32 mouse cellular contexts compared by ENCODE assay signal in genomic region chr5:91484324-91484723, GRCm38 (mm10). TPM values are rescaled to one million over a fixed set of nuclear protein-coding genes. Genes with fewer than 3 reads are reported as not detected.
"Had no signal": no experiment of that assay in that cellular context is flagged by ENCODE, and none has a peak within 500 bp of the region (broad histone marks: within the 10 kb centered on the region; RNA-seq: fewer than 3 reads in every experiment).

No protein-coding gene starts in this region.

- H3K4me2 ChIP-seq: limb, embryonic 12.5 days; limb, embryonic 13.5 days; limb, embryonic 15.5 days; liver, embryonic 11.5 days; liver, embryonic 12.5 days; liver, embryonic 13.5 days; liver, embryonic 15.5 days; lung, embryonic 14.5 days; lung, embryonic 15.5 days; midbrain, embryonic 11.5 days; midbrain, embryonic 12.5 days; midbrain, embryonic 13.5 days; midbrain, embryonic 15.5 days; neural tube, embryonic 12.5 days had no signal

- H3K27ac ChIP-seq: left cerebral cortex, adult 2 months; limb, embryonic 10.5 days; limb, embryonic 12.5 days; limb, embryonic 13.5 days; limb, embryonic 15.5 days; liver, embryonic 12.5 days; liver, embryonic 13.5 days; liver, embryonic 14.5 days; liver, embryonic 15.5 days; lung, embryonic 15.5 days; macrophage; midbrain, embryonic 10.5 days; midbrain, embryonic 12.5 days; midbrain, embryonic 13.5 days; midbrain, embryonic 15.5 days; neural tube, embryonic 12.5 days had no signal

- H3K27me3 ChIP-seq: limb, embryonic 12.5 days; limb, embryonic 13.5 days; limb, embryonic 15.5 days; liver, embryonic 12.5 days; liver, embryonic 13.5 days; liver, embryonic 15.5 days; lung, embryonic 15.5 days; midbrain, embryonic 12.5 days; midbrain, embryonic 13.5 days; midbrain, embryonic 15.5 days; neural tube, embryonic 12.5 days had no signal

- DNase-seq: left cerebral cortex, postnatal 4 days; liver; liver, embryonic 13.5 days; lung, adult 18-20 months; lung, adult 2 months; lung, embryonic 14.5 days; lung, postnatal 10 days; lung, postnatal 14 days; lung, postnatal 36 days; lung, postnatal 4 days; midbrain, embryonic 14.5 days had no signal

- H3K9me3 ChIP-seq: limb, embryonic 10.5 days; limb, embryonic 12.5 days; limb, embryonic 13.5 days; limb, embryonic 15.5 days; liver, embryonic 12.5 days; liver, embryonic 13.5 days; liver, embryonic 15.5 days; lung, embryonic 15.5 days; midbrain, embryonic 10.5 days; midbrain, embryonic 12.5 days; midbrain, embryonic 13.5 days; midbrain, embryonic 15.5 days; neural tube, embryonic 12.5 days had no signal

- H3K4me3 ChIP-seq: left cerebral cortex, adult 2 months; limb, embryonic 10.5 days; limb, embryonic 12.5 days; limb, embryonic 13.5 days; limb, embryonic 15.5 days; liver, embryonic 12.5 days; liver, embryonic 13.5 days; liver, embryonic 15.5 days; lung, embryonic 15.5 days; megakaryocyte, embryonic 14.5 days; midbrain, embryonic 10.5 days; midbrain, embryonic 12.5 days; midbrain, embryonic 13.5 days; midbrain, embryonic 15.5 days; myocyte; neural tube, embryonic 12.5 days had no signal

- H3K36me3 ChIP-seq: limb, embryonic 10.5 days; limb, embryonic 12.5 days; limb, embryonic 13.5 days; limb, embryonic 15.5 days; liver, embryonic 12.5 days; liver, embryonic 13.5 days; liver, embryonic 15.5 days; lung, embryonic 15.5 days; midbrain, embryonic 10.5 days; midbrain, embryonic 12.5 days; midbrain, embryonic 13.5 days; midbrain, embryonic 15.5 days; neural tube, embryonic 12.5 days had no signal

- ATAC-seq: liver, embryonic 12.5 days; lung, postnatal 0 days; midbrain, embryonic 13.5 days; midbrain, embryonic 15.5 days; midbrain, embryonic 16.5 days had no signal

- H3K4me1 ChIP-seq: limb, embryonic 10.5 days; limb, embryonic 12.5 days; limb, embryonic 13.5 days; limb, embryonic 15.5 days; liver, embryonic 12.5 days; liver, embryonic 13.5 days; liver, embryonic 15.5 days; lung, embryonic 15.5 days; midbrain, embryonic 10.5 days; midbrain, embryonic 12.5 days; midbrain, embryonic 13.5 days; midbrain, embryonic 15.5 days; neural tube, embryonic 12.5 days had no signal

- H3K9ac ChIP-seq: limb, embryonic 12.5 days; limb, embryonic 13.5 days; limb, embryonic 15.5 days; liver, embryonic 12.5 days; liver, embryonic 13.5 days; liver, embryonic 14.5 days; liver, embryonic 15.5 days; lung, embryonic 14.5 days; lung, embryonic 15.5 days; midbrain, embryonic 12.5 days; midbrain, embryonic 13.5 days; midbrain, embryonic 15.5 days; neural tube, embryonic 12.5 days had no signal

RNA-seq across cellular contexts. Expression of gene Parm1, which starts 33.1 kb away (rescaled TPM):
- polyA plus RNA-seq: macrophage had no signal
